Mouse (Mus musculus) thymus, postnatal 14 days (tissue): ENCODE results near the gene Dnajc5.

Experiments used
- DNase-seq: peaks from one replicate; pipeline ENCODE4 v3.0.0; 2021

Gene Dnajc5

DNA sequence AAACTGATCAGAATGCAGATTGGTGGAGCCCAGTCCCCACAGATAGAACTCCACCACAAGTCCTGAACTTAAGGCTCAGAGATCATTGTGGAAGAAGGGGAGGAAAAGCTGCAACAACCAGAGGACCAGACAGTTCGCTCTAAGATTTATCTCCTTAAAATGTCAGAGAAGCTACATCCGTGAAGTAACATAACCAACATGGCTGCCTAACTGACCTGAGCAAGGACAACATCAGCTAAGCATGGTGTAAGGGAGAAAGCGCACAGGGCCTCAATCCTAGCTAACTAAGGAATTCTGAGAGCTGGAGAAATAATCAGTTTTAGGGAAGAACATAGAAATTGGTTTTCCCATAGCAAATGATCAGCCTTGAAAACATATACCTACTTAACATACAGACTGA lies 1.1 kb upstream of the Dnajc5 start:
- DNase-seq: no peak

DNA sequence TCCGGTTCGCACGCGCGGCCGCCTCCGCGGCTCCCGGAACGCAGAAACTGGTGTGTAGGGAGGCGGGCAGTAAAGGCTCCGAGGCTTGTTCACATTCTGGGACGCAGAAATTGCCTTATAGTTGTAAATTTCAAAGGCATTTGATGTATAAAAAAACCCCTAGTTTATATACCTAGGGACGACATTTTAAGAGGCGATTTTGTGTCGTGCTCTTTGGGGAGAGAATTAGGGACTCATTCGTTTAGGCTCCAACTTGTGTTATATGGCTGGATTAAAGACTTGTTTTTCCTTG lies 597 bp downstream of the Dnajc5 start:
- DNase-seq: no peak

DNA sequence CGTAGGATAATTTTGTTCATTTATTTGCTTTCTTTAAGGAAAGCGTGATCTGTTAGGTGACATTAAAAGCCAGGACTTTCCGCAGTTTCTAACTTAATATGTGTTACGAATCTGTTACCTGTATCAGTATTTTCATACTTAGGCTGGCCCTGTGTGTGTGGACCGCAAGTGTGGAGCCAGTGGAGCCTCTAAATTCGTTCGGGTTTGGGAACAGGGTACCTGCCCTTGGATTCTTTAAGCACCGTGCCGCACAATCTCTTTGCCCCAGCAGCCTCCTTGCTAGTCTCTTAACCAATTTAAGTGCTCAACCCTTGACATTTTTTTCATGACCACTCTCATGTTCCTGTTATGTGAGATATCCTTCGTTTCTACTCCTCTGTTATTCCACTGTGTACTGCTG lies 1.2 kb downstream of the Dnajc5 start:
- peak; percentile 8 for DNase-seq

DNA sequence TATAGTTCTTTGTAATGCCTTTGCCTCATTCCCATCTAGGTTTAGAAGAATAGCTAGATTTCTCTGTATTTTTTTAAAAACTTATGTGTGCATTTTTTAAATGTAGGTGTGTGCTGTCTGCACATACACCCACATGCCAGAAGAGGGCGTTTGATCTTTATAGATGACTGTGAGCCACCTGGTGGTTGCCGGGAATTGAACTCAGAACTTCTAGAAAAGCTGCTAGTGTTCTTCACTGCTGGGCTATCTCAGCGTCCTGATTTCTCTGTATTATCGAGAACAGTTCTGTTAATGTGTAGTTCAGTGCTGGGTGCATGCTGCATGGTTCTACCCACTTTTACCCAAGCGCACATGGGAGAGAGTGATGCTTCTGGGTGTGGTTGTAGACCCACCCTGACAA lies 2.5 kb downstream of the Dnajc5 start:
- DNase-seq: peak; percentile 56

DNA sequence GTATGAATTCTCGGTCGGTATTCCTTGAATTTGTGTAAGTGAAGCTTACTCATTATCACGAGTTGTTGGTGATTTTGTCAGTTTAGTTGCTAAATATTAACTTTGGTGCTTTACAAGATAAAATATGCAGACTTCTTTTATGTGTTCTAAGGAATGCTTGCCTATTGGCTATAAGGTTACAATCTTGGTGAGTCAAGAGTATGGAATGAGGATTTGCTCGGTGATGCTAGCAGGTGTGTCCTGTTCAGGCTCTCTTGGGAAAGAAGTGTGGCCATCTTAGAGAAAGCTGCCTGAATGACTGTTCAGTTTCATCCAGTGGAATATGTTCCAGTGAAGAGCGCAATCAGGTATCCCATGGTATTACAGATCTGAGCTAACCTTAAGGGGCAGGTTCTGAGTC lies 5.2 kb downstream of the Dnajc5 start:
- no peak for DNase-seq

DNA sequence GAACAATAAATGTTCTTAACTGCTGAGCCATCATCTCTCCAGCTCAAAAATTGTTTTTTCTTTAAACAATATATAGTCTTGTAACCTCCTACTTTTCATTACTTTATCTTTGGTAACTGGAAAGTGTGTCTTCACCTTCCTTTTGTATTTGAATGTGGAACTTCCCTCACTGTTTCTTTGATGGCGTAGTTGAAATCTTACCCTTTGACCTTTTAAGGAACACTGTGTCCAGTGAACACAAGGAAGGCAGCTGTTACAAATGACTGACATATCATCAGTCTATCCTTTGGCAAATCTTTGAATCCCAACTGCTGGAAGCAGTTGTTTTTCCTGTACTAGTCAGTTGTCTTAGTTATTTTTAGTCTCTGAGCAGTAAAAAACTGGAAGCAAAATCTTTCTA lies 8.8 kb downstream of the Dnajc5 start:
- DNase-seq: no peak

DNA sequence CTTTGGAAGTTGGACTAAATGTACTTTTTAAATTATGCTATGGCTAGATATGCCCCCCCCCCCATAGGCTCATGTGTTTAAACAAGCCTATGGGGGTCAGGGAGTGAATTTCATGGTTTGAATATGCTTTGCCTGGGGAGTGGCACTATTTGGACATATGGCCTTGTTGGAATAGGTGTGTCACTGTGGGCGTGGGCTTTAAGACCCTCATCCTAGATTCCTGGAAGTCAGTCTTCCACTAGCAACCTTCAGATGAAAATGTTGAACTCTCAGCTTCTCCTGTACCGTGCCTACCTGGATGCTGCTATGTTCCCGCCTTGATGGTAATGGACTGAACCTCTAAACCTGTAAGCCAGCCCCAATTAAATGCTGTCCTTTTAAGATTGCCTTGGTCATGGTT lies 12.3 kb downstream of the Dnajc5 start:
- DNase-seq: no peak

DNA sequence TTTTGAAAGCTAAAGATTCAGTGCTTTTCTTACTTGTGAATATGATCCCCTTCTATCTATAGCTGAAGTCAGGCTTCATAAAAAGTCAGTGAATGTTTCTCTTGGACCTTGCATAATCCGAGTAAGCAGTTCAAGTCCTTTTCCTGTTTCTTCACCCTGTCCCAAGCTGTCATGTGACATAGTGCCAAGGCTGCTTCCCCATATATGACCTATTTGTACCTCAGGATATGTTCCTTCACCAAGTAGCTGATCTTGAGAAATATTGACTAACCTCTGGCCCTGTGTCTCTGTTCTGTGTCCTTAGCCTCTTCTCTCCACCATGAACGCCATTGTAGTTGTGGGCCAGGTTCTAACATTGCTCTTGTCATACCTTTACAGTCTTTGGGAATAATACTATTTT lies 16.1 kb downstream of the Dnajc5 start:
- no peak for DNase-seq

DNA sequence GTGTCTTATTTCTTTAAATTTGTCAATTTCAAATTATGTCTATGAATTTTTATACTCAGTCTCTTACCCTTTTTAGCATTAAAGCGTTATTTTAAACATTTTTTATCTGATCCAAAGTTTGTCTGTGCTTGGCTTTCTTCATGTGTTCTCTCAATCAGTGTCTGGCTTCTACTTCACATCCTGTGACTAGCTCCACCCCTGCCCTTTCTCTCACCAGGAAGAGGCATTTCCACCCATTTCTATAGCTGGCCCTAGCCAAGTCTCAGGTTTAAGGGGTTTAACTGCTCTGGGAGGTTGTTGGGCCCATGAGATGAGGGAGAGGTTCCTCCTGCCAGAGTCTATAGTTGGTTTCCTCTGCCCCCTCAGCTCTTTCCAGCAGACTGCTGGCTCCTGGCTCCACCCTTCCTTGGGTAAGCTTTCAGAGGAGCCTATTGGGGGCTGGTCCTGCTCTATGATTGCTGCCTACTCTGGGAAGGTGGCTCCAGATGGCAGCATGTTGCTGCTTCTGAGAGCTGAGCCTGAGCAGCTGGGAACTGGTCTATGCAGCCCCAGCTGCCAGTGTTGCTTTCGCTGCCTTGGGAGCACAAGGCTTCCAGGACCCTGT lies 17.3 kb downstream of the Dnajc5 start:
- no peak for DNase-seq

DNA sequence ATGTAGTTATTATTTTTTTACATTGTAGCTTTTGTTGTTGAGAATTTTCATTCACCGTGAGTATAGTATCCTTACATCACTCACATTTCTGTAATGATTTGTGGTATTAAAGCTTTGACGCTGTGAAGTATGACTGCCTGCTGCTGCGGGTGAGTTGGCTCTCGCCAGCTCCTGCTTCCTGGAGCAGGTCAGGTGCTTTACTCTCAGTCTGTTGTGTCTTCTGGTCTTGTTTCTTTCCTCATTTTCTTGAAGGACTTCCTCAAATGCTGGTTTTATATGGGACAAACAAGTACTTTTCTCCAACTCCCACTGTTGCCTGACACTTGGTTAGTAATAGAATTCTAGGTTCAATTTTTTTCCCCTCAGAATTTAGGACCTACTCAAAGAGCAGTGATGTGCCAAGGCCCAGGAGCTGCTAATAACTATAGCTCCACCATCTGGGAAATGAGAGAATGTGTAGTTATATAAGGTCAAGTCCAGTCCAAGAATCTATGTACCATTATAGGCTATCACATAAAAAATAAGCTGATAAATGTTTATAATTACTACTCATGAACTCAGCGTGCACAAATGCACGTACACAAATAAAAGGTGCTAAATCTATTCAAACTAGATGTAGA lies 21.6 kb downstream of the Dnajc5 start:
- DNase-seq: no peak

DNA sequence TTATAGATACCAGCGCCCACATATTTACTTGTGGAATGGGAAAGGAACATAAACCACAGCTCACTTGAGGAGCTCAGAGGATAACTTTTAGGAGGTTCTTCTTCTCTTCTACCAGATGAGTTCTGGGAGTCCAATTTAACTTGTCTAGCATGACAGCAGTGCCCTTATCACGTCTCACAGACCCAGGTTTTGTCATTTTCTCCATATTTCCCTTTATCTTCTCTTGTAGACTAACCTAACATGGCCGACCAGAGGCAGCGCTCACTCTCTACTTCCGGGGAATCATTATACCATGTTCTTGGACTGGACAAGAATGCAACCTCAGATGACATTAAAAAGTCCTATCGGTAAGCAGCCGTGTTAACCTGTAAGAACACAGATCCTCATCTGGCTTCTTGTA lies 25.9 kb downstream of the Dnajc5 start:
- DNase-seq: no peak

DNA sequence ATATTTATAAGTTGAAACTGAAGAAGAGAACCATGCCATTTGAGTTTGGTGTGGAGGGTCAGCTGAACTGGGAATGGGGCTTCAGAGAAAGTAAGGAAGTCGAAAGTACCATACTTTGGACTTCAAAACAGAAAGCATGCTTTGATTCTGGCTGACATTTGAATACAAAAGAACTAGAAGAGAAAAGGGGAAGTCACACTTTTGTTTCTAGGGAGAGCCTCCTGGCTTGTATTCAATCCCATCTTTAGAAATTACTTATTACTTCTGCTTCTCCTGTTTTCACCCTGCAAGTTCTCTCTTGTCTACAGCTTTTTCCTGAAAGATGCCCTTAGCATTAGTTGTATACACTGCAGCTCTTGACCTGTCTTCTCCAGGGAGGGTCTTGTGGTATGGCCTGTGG lies 27.9 kb downstream of the Dnajc5 start:
- no peak for DNase-seq

DNA sequence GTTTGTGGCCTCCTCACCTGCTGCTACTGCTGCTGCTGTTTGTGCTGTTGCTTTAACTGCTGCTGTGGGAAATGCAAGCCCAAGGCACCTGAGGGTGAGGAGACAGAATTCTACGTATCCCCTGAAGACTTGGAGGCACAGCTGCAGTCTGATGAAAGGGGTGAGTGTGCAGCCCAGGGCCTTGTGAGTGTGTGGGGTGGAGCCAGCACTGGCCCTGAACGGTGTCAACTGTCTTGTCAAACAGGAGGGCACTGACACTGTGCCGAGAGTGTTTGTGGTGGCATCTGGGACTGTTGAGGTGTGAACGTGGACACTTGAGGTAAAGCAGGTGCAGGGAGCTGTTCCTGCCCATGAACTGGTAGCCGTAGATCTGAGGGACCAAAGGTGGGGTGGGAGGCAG lies 28.4 kb downstream of the Dnajc5 start:
- DNase-seq: no peak

DNA sequence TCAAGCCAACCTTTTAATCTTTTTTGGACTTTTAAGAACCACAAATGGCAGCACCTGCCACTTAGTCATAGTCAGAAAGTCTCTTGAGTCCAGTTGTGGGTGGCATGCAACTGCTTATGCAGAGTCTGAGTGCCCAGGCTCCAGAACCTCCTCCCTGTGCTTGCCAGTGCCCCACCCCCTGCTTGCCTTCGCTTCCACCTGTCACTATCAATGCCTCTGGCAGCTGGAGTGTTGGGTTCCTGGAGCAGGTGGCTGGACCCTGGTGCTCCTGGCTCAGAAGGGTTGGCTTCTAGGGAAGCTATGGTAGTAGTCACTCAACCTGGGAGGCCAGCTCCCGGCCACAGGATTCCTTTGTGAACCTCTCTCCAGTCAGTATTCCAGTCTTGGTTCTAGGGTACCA lies 29.9 kb downstream of the Dnajc5 start:
- no peak for DNase-seq

DNA sequence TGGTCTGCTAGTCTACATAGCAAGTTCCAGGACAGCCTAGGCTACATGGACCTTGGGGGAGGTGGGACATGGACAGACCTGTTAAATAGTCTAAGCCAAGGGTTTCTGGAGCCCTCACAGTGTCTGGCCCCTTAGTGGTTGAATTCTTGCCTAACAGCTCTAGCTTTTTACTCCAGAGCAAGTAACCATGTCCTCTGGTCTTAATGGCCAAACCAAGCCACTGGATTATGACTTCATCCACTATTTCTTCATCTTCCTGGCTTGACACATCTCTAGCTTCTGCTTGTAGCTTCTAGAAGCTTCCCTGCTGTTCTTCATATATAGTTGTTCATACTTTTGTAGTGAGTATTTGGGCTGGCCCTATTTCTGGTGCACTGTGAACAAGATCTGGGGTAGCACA lies 33.5 kb downstream of the Dnajc5 start:
- DNase-seq: no peak

DNA sequence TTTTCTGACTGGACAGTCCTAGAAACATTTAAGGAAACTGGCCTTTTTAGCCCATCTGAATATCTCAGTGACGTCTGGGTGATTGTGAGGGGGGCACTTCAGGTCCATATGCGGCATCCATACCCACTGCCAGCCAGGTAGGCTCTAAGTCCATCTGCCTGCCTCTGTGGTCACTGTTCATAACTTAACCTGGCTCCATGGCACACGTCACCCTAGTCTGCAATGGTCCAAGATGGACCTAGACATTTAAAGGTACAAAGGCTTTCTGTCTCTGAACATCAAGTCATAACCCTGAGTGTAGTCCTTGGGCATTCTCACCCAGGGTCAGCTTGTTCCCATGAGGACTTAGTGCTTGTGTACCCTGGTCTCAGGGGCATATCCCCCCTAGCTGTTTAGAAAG lies 47.1 kb downstream of the Dnajc5 start:
- no peak for DNase-seq

DNA sequence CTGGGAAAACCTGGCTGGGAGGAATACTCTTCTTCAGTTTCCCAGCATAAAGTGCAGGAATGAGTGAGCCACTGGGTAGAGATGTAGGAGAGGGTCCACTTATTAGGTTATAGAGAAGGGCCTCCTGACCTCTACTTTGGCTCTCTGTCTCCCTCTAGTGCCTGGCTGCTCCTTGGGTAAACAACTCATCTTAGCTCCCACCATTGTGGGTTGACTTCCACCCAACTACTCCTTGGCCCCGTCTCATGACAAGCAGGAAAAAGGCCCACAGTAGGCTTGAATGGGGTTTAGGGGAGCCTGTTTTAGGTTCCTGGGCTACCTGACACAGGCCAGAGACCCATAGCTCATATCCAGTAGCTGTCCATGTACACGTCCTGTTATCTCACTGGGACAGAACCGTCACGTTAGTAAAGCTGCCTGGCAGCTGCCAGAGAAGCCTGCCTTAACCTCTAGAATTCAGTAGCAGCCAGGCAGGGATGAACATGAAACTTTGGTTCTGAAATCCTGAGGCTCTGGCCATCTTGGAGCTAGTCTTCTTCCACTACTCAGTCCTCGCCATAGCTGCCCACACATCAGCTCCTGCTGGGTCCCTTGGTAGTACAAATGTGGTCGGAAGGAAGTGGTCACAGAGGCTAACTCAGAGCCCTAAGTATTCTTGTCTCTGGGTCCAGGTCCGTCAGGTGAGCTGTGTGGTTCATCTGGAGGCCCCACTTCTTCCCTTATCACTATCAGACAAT lies 48.2 kb downstream of the Dnajc5 start:
- DNase-seq: peak; percentile 66

DNA sequence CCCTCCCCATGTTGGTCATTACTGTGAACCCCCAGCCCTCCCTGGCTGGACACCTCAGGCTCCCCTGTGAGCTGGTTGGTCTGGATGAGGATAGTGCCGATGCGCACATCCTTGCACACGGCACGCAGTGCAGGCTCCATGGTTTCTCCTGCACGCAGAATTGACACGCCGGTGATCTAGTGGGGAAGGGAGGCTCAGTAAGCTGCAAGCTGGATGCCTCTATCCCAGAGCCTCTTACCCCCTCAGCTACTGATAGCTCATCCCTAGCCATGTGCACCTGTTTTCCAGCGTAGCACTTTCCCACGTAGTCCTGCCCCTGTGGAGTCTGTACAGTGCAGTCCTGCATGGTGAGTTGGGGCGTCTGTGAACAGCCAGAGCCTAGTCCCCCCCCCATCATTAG lies 49.6 kb downstream of the Dnajc5 start:
- no peak for DNase-seq

DNA sequence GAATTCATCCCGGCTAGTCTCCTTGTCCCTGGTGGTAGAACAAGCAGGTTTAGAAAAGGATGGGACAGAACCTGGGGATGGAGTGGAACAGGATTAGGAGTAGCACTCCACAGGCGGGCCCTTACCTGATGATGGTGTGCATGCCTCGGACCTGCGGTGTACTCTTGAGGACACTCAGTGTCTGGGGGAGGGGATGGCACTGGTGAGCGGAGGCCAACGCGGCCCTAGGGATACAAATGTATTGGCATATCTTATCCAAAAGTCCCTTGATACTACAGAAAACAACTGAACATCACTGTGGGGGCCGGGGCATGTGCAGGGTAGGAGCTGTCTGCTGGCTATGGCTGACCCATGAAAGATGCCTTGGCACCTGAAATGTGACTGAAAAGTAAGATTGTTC lies 50.1 kb downstream of the Dnajc5 start:
- DNase-seq: no peak

DNA sequence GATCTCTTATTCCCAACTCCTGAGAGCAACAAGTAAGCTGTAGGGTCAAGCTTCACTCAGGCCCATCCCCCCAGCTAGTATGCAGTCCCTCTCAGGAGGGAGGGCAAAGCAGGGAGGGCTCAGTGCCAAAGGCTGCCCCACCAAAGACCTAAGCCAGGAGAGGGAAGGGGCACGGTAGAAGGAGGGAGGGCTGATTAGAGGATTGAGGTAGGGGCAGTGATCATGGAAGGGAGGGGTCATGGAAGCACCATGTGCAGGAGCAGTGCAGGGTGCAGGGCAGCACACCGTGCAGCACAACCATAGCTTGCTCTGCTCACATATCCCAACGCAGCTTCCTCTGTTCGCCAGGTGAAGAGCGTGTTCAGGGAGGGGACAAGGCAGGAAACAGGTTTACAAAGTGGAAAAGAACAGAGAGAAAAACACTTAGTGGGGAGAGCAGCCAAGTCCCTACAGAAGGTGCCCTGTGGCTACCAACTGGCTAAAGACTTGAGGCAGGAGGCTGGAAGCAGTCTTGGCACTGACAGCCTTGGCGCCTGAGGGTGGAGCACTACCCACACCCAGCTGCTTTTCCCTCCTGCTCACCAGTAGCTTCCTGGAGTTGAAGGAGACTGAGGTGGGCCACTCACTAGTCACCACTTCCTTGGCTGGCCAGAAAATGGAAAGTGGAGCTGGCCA lies 50.8 kb downstream of the Dnajc5 start:
- no peak for DNase-seq

DNA sequence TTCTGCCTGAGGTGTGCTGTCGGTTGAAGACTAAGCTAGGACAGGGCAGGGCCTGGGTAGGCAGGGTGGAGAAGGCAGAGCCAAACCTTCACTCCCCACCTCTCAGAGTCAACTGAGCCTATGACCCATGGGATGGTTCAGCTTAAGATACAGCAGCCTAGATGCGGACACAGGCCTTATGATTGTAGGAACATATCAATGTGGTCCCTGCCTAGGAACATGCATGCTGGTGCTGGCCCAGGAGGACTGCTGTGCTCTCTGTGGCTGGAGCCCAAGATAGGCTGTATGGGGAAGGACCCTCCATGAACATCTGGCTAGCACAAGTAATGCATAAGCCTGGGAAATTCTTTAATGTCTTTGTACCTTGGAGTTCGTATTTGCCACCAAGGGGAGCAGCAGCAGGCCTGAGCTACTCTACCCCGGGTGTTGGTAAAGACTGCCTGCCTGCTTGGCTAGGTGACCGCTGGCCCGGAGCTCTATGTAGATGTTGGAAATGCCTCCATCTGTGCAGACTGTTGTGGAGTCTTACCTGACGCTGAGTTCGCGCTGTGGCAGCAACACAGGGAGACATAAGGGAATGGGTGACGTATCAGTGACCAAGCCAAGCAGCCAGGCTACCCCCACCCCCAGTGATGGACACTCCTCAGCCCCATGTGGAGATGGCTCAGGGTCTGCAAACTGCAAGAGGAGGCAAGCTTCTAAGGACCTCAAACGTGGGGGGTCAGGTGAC lies 51.8 kb downstream of the Dnajc5 start:
- no peak for DNase-seq

DNA sequence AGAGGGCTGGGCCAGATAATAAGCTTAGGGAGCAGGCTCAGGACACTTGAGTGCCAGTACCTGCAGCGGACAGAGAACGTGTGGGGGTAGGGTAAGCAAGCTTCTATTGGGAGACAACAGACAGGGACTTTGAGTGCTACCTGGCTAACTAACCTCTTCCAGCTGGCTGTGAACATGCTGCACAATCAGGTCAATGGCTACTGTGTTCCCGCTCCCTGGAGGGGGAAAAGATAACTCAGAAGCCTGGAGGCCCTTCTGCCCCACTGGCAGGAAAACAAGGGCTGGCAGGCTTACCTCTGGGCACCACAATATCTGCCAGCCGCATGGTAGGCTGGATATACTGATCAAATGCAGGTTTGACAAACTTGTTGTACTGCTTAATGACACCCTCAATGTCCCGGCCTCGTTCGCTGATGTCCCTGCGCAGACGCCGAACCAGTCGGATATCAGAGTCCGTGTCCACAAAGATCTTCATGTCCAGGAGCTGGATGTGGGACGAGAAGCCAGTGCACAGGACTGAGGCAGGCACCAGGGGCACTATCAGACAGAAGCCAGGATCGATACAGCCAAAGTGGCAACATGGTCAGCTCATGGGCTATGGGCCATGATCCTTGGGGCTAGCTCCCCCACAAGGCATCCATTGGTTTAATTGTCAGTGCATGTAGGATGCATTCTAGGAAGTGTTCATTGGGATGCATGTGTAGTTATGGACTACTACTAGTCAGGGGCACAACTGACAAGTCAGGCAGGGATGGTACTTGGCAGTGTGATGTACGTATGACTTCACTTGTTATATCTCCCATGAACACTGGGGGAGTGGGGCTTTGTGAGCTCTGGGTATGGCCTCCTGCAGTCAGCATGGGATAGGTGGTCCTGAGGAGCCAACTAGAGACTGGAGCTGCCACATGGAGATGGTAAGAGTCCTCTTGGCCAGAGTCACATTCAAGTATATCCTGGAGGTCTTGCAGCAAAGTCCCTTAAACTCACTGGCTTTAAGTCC lies 52.9 kb downstream of the Dnajc5 start:
- DNase-seq: no peak
